Mouse (Mus musculus): ENCODE data around the gene Prdm11.

GRCm38 (mm10) chr2:92941463-92941862 is 104.5 kb downstream of the Prdm11 start:
- TF ChIP-seq MAFK (IDR thresholded peaks at IDR 0.05; ENCODE audit: insufficient read depth, low read depth, low read length) = no peak
- TF ChIP-seq ZNF384 (IDR thresholded peaks at IDR 0.05; ENCODE audit: low read depth, low read length) = no peak

Data from ES-E14 (cell line).